Mouse (Mus musculus): ENCODE results near the gene Cd79b. TPM values are rescaled to one million over a fixed set of nuclear protein-coding genes. Genes with fewer than 3 reads are reported as not detected.
A peak's percentile ranks its signal among the peaks of the same experiment; 100 is the strongest.
"Not testable (repeated sequence)": the region's sequence is repeated elsewhere in the genome, so short reads cannot be mapped to it uniquely, and the experiment has no call there.

The Cd79b gene
- polyA plus RNA-seq, 1 experiment from 2014 or later: 3.6 TPM

DNA sequence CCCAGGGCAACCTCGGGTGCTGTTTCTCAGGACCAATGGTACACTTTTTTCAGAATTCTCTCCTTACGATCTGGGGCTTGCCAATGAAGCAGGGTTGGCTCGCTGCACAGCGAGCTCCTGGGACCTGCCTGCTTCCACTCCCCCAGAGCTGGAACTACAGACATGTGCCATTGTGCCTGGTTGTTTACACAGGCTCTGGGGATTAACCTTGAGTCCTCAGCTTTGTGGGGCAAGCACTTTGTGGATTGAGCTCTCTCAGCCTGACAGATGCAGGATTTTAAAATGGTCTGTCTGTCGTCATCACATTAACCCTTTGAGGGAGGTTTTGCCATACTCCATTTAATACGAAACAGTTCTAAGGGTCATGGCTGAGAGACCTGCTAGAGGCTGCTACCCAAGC, 30.3 kb upstream of the Cd79b start:
- Histone ChIP-seq H3K4me1 (ENCODE audit: control insufficient read depth, insufficient read depth, low read length) (peaks cover 4% of the 10 kb centered on the region; the same call in 1 of the 2 replicates), H3K27ac (ENCODE audit: low read length) (no peak overlapping the region), H3K36me3 (ENCODE audit: control insufficient read depth, insufficient read depth) (no peaks in the 10 kb centered on the region), H3K9me3 (replicated peaks; ENCODE audit: control insufficient read depth, low read length) (no peaks in the 10 kb centered on the region), H3K9ac (ENCODE audit: low read length) (no peak overlapping the region), H3K27me3 (ENCODE audit: control insufficient read depth, insufficient read depth, low read length) (no peaks in the 10 kb centered on the region), H3K4me2 (ENCODE audit: low read depth, low read length) (no peak overlapping the region), H3K4me3 (ENCODE audit: low read length) (no peak overlapping the region)
- WGBS: 41% methylated on average over 6 of the region's 6 CpGs
- ATAC-seq (replicated peaks; ENCODE audit: extremely low read depth, insufficient read depth, low FRiP score): no peak

DNA sequence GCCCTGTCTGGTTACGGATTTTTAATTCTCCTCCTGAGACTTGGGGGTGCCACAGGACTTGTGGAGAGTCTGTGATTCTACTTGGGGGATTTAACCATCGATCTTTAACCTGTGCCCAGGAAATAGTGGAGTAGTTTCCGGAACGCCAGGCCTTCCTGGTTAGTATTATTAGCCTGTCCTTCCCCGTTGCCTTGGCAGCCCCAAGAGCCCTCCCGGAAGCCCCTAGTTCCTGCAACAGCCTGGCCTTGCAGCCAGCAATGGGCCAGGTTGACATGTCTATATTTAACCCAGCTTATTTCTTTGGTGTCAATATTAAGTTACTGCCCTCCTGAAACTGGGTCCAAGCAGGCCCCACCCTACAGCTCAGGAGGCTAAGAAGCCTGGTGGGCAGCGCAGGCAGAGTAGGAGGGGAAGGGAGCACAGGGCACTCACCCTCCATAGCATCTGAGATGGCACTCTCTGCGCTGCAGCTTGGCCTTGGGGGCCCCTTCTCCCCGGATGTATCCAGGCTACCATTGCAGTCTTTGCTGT, 26.5 kb upstream of the Cd79b start:
- H3K27me3 ChIP-seq (ENCODE audit: control insufficient read depth, insufficient read depth, low read length): no peaks in the 10 kb centered on the region

DNA sequence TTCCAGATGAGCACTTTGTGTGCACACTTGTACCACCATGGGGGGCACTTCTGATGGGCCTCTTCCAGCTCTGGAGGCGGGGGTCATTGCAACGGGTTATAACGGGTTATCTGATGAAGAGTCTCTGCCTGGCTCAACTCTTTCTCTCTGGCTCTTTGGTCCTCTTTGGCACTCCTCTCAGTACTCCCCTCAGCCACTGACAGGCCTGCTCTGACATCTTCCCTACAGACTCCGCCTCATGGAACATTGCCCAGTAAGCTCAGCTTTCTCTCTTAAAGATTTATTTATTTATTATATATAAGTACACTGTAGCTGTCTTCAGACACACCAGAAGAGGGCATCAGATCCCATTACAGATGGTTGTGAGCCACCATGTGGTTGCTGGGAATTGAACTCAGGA, 24.8 kb upstream of the Cd79b start:
- H3K27ac ChIP-seq (ENCODE audit: low read length); ATAC-seq (replicated peaks; ENCODE audit: extremely low read depth, insufficient read depth, low FRiP score); H3K27me3 ChIP-seq (ENCODE audit: control insufficient read depth, insufficient read depth, low read length); H3K4me3 ChIP-seq (ENCODE audit: low read length); H3K9ac ChIP-seq (ENCODE audit: low read length); H3K9me3 ChIP-seq (replicated peaks; ENCODE audit: control insufficient read depth, low read length); H3K4me2 ChIP-seq (ENCODE audit: low read depth, low read length); H3K36me3 ChIP-seq (ENCODE audit: control insufficient read depth, insufficient read depth); H3K4me1 ChIP-seq (ENCODE audit: control insufficient read depth, insufficient read depth, low read length): not testable (repeated sequence)
- WGBS: 78% methylated on average over 4 of the region's 4 CpGs

More for the DNA sequence above, 26.5 kb upstream of the Cd79b start:
- Histone ChIP-seq H3K36me3 (ENCODE audit: control insufficient read depth, insufficient read depth) (no peaks in the 10 kb centered on the region), H3K4me2 (ENCODE audit: low read depth, low read length) (no peak overlapping the region), H3K4me3 (ENCODE audit: low read length) (no peak overlapping the region), H3K9me3 (replicated peaks; ENCODE audit: control insufficient read depth, low read length) (no peaks in the 10 kb centered on the region), H3K9ac (ENCODE audit: low read length) (no peak overlapping the region), H3K27ac (ENCODE audit: low read length) (no peak overlapping the region), H3K4me1 (ENCODE audit: control insufficient read depth, insufficient read depth, low read length) (peaks cover 4% of the 10 kb centered on the region; the same call in 1 of the 2 replicates)
- ATAC-seq (replicated peaks; ENCODE audit: extremely low read depth, insufficient read depth, low FRiP score): no peak
- 66% methylated on average over 9 of the region's 9 CpGs for WGBS

DNA sequence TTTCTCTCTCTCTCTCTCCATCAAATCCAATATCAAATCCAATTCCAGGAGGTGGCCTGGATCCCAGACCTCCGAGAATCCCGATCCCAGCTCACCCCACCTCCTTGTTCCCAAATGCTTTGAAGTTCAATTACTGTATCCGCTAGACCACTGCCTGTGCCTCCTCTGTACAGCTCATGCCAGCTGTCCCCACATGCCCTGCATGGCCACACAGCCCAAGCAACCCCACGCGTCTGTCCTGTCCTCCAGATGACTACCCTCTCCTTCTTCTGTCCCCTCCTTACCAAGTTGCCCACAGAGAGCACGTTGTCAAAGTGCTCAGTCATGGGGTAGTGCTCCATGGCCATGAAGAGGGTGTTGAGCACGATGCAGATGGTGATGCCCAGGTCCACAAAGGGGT, 24.3 kb upstream of the Cd79b start:
- peaks cover 4% of the 10 kb centered on the region; the same call in 1 of the 2 replicates for H3K4me1 ChIP-seq (ENCODE audit: control insufficient read depth, insufficient read depth, low read length)
- no peaks in the 10 kb centered on the region for H3K9me3 ChIP-seq (replicated peaks; ENCODE audit: control insufficient read depth, low read length)
- H3K27ac ChIP-seq (ENCODE audit: low read length): no peak overlapping the region
- H3K9ac ChIP-seq (ENCODE audit: low read length): no peak overlapping the region
- H3K4me3 ChIP-seq (ENCODE audit: low read length): no peak overlapping the region
- no peaks in the 10 kb centered on the region for H3K36me3 ChIP-seq (ENCODE audit: control insufficient read depth, insufficient read depth)
- ATAC-seq (replicated peaks; ENCODE audit: extremely low read depth, insufficient read depth, low FRiP score): no peak
- WGBS: 77% methylated on average over 7 of the region's 7 CpGs
- no peak overlapping the region for H3K4me2 ChIP-seq (ENCODE audit: low read depth, low read length)
- no peaks in the 10 kb centered on the region for H3K27me3 ChIP-seq (ENCODE audit: control insufficient read depth, insufficient read depth, low read length)

DNA sequence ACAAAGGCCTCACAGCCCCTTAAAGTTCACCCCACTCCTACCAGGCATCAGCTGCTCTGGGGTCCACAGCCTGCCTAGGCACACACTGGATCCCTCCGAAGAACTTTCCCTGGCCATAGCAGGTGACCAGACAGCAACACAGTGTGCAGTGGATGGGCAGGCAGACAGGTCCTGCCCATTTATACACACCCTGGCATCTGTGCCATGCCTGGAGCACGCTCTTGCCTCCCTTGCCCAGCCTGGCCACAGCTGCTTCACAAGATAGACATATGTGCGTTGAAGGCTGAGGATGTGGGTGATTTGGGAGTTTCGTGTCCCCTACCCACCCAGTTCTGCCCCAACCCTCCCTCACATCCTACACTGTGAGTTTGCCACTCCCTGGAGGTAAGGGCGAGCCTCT, 23.5 kb upstream of the Cd79b start:
- H3K9me3 ChIP-seq (replicated peaks; ENCODE audit: control insufficient read depth, low read length): no peaks in the 10 kb centered on the region
- H3K9ac ChIP-seq (ENCODE audit: low read length): no peak overlapping the region
- H3K4me3 ChIP-seq (ENCODE audit: low read length): no peak overlapping the region
- ATAC-seq (replicated peaks; ENCODE audit: extremely low read depth, insufficient read depth, low FRiP score): no peak
- H3K4me1 ChIP-seq (ENCODE audit: control insufficient read depth, insufficient read depth, low read length): peaks cover 4% of the 10 kb centered on the region; the same call in 1 of the 2 replicates
- WGBS: 69% methylated on average over 5 of the region's 5 CpGs
- H3K27ac ChIP-seq (ENCODE audit: low read length): no peak overlapping the region
- H3K27me3 ChIP-seq (ENCODE audit: control insufficient read depth, insufficient read depth, low read length): no peaks in the 10 kb centered on the region
- no peaks in the 10 kb centered on the region for H3K36me3 ChIP-seq (ENCODE audit: control insufficient read depth, insufficient read depth)
- H3K4me2 ChIP-seq (ENCODE audit: low read depth, low read length): no peak overlapping the region

DNA sequence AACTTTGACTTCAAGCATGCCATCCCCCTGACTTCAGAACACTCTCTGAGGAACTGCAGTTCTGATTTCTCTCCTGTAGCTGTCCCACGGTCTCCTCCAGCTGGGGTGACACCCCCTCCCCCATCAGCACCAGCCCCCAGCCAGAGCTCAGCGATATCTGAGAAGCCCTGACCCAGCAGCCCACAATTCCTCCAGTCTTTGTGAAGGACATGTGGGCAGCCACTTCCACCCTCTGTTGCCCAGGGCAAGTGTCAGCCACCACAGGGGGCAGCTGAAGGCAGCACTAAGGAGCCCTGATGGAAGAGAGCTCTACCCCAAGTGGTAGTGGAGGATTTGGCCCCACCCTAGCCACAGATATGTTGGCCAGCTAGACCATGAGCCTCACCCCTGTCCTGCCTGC, 19.5 kb upstream of the Cd79b start:
- no peak overlapping the region for H3K4me3 ChIP-seq (ENCODE audit: low read length)
- peaks cover 17% of the 10 kb centered on the region for H3K4me1 ChIP-seq (ENCODE audit: control insufficient read depth, insufficient read depth, low read length)
- ATAC-seq (replicated peaks; ENCODE audit: extremely low read depth, insufficient read depth, low FRiP score): no peak
- H3K27me3 ChIP-seq (ENCODE audit: control insufficient read depth, insufficient read depth, low read length): no peaks in the 10 kb centered on the region
- H3K36me3 ChIP-seq (ENCODE audit: control insufficient read depth, insufficient read depth): no peaks in the 10 kb centered on the region
- no peak overlapping the region for H3K9ac ChIP-seq (ENCODE audit: low read length)
- no peak overlapping the region for H3K4me2 ChIP-seq (ENCODE audit: low read depth, low read length)
- no peak overlapping the region for H3K27ac ChIP-seq (ENCODE audit: low read length)
- 4% methylated on average over 2 of the region's 2 CpGs for WGBS
- no peaks in the 10 kb centered on the region for H3K9me3 ChIP-seq (replicated peaks; ENCODE audit: control insufficient read depth, low read length)

DNA sequence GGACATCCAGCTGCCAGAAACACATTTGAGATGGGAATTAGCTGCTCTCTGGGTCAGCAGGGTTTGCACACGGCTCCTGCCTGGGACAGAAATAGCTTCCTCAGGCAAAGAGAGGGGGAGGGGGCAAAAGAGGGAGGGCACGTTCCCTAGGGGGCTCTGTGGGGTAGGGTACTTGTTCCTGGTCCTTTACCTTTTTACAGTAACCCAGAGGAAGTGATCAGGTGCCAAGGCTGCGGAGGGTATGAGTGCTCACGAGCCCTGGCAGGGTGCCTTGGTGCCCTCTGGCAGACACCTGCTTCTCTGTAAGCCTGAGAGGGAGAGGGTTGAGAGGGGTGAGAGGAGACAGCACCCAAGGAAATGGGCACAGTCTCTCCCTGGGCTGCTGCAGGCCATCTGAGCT, 17.9 kb upstream of the Cd79b start:
- Histone ChIP-seq H3K4me3 (ENCODE audit: low read length) (no peak overlapping the region), H3K36me3 (ENCODE audit: control insufficient read depth, insufficient read depth) (no peaks in the 10 kb centered on the region), H3K4me1 (ENCODE audit: control insufficient read depth, insufficient read depth, low read length) (peaks cover 25% of the 10 kb centered on the region), H3K9me3 (replicated peaks; ENCODE audit: control insufficient read depth, low read length) (no peaks in the 10 kb centered on the region), H3K4me2 (ENCODE audit: low read depth, low read length) (no peak overlapping the region), H3K27ac (ENCODE audit: low read length) (peak overlapping the region; percentile 51), H3K9ac (ENCODE audit: low read length) (peak overlapping the region; percentile 22; the same call in 1 of the 2 replicates), H3K27me3 (ENCODE audit: control insufficient read depth, insufficient read depth, low read length) (no peaks in the 10 kb centered on the region)
- 37% methylated on average over 4 of the region's 4 CpGs for WGBS
- ATAC-seq (replicated peaks; ENCODE audit: extremely low read depth, insufficient read depth, low FRiP score): no peak

DNA sequence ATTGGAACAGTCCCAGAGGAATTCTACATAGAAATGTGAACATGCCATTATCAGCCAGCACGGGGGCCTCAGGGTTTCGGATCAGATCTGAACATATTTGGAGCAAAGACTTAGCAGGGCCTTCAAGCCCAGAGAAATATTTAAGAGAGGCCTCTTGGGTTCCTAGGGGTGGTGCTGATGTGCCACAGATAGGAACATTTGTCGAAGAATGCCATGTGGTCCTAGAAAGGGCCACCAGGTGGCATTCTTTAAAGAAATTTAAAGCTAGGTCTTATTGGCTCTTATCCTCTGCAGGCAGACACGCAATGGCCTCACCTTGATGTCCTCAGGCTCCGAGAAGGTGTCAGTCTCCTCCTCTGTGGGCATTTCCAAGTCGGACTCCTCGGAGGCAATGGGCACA, 15.1 kb upstream of the Cd79b start:
- 40% methylated on average over 7 of the region's 7 CpGs for WGBS
- no peak overlapping the region; the same call in 1 of the 2 replicates for H3K9ac ChIP-seq (ENCODE audit: low read length)
- H3K27me3 ChIP-seq (ENCODE audit: control insufficient read depth, insufficient read depth, low read length): no peaks in the 10 kb centered on the region
- H3K4me1 ChIP-seq (ENCODE audit: control insufficient read depth, insufficient read depth, low read length): peaks cover 25% of the 10 kb centered on the region
- no peaks in the 10 kb centered on the region for H3K9me3 ChIP-seq (replicated peaks; ENCODE audit: control insufficient read depth, low read length)
- no peaks in the 10 kb centered on the region for H3K36me3 ChIP-seq (ENCODE audit: control insufficient read depth, insufficient read depth)
- ATAC-seq (replicated peaks; ENCODE audit: extremely low read depth, insufficient read depth, low FRiP score): no peak; the same call in 1 of the 2 replicates
- H3K4me3 ChIP-seq (ENCODE audit: low read length): no peak overlapping the region
- peak overlapping the region; percentile 87 for H3K27ac ChIP-seq (ENCODE audit: low read length)
- peak overlapping the region; percentile 28 for H3K4me2 ChIP-seq (ENCODE audit: low read depth, low read length)

DNA sequence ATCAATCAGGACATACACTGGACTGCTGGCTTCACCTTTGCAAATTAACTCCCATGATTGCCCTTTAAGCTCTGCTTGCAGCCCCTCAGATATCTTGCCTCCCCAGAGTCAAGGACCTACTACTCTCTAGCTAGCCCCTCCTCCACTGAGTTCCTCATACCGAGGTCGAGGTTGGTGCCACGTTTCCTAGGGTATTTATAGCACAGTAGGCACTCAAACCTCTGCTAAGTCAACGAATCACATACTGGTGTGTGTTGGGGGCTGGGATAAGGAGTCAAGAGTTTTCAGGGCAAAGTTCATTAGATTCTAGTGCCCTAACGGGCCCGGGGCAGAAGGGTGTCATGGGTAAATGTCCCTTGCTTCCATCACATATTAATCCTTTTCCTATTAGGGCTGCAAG, 14.6 kb upstream of the Cd79b start:
- Histone ChIP-seq H3K4me2 (ENCODE audit: low read depth, low read length) (peak overlapping the region; percentile 28), H3K9ac (ENCODE audit: low read length) (peak overlapping the region; percentile 12; the same call in 1 of the 2 replicates), H3K27me3 (ENCODE audit: control insufficient read depth, insufficient read depth, low read length) (no peaks in the 10 kb centered on the region), H3K4me3 (ENCODE audit: low read length) (no peak overlapping the region), H3K27ac (ENCODE audit: low read length) (peak overlapping the region; percentile 87), H3K36me3 (ENCODE audit: control insufficient read depth, insufficient read depth) (no peaks in the 10 kb centered on the region), H3K9me3 (replicated peaks; ENCODE audit: control insufficient read depth, low read length) (no peaks in the 10 kb centered on the region), H3K4me1 (ENCODE audit: control insufficient read depth, insufficient read depth, low read length) (peaks cover 25% of the 10 kb centered on the region)
- ATAC-seq (replicated peaks; ENCODE audit: extremely low read depth, insufficient read depth, low FRiP score): peak; percentile 76
- 14% methylated on average over 6 of the region's 6 CpGs for WGBS
